Mouse (Mus musculus) yolk sac, embryonic 10.5 days (tissue): Measurements from ENCODE around the gene Zfp523.
A peak's percentile ranks its signal among the peaks of the same experiment; 100 is the strongest.

Experiments used
- DNase-seq: peaks from one replicate; pipeline ENCODE4 v3.0.0-alpha.2; 2017; ENCODE audit warnings: low spot score

Zfp523 gene

DNA sequence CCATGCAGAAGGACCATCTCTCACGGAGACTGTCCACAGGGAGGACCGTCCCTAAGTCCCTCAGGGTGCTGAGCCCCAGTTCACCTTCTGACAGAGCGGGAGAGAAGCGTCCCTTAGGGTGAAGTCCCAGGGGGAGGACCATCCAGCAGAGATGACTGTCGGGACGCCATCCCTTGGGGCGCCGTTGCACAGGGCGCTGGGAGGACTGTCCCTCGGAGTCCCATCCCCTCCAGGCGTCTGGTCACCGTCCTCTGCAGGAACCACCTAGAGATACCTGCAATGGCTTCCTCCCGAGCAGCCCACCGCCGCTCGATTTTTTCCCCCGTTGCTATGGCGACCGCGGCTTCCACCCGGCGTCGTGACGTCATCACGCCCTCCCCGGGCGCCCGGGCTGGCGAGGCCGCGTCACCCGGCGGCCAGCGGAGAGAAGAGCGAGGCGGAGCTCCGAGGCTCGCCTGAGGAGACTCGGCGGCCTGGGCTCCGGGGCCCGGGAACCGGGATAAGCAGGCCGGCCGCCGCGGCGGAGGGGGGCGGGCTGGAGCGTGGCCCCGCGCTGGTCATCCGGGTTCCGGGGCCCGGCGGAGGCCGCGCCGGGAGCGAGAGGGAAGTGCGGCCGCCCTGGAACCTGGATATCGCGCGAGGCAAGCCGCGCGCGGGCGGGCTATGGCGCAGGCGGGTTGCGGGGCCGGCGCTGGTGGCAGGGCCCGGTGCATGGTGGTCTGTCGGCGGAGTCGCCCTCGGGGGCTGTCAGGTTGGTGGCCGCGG lies at the start of gene Zfp523:
Zfp523 (plus strand) TSS at position 355 of the 765 bp plus-strand sequence.
- DNase-seq: peak; percentile 91

DNA sequence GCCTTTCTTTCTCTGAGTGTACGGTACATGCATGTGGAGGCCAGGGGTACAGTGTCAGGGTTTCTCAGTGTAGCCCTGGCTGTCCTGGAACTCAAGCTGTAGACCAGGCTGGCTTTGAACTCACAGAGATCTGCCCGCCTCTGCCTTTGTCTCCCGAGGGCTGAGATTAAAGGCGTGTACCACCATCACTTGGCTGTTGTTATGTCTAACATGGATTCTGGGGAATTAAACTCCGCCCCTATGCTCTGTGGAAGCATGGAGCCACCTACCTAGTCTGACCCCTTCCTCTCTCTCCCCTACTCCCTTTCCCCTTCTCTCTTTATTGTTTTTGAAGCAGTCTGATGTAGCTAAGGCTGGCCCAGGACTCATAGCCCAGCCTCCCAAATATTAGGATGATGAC lies 47.1 kb upstream of the Zfp523 start:
- DNase-seq: no peak

DNA sequence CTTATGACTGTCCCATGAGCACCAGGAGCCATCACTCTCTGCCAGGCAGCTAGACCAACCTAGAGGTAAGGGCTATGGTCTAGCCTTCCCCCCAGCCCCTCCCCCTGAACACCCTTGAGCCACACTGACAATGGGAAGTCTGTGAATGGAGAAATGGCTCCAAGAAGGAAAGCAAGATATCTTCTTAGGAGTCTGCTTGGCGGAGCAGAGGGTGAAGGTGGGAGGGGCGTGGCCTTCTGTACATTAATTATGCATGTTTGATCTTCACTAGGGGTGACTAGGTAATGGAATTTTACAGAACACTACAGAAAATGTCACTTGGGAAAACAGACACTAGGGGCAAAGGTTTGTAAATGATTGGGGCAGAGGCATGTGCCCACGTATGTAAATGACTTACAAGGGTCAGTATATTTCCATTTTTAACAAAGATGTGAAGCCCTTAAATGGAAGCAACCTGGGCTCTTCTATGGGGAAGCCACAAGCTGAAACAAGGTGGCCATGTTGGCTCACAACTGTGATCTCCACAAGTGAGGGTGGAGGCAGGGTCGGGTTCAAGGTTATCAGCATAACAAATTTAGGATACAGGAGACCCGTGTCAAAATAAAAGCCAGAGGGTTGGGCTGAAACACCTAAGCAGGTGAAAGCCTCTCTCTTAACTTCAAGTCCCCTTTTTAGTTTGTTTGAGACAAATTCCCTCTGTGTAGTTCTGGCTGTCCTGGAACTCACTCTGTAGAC lies 46.4 kb upstream of the Zfp523 start:
- DNase-seq: no peak

DNA sequence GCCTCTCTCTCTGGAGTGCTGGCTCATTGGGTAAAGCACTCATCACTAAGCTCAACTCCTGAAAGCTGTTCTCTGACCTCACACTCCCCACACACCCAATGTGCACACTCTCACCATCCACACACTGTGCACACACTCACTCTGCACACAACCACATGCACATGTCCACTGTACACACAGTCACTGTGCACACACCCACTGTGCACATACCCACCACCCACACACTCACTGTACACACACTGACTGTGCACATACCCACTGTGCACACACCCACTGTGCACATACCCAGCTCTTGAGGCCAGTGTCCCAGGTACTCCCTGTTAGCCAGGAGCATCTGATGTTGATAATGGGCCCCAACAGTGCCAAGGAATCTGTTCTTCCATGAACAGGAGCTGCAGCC lies 45.8 kb upstream of the Zfp523 start:
- DNase-seq: no peak

DNA sequence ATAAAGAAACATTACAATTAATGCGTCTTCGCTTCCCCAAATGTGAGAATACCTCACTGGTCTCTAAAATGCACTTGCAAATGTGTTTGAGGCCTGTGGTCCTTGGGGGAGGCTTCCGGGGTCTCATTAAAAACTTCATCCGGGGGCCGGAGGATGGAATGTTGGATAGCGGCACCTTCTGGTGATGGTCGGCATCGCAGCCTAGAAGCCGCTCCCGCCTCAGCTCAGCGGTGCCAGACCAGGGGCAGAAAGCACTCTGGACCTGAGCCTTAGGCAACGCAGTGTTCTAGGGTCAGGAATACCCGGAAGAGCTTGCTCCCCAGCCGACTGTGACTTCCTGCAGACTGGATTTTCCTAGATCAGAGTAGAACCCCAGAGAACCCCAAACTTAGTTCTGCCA lies 43.7 kb upstream of the Zfp523 start:
- peak; percentile 38 for DNase-seq

DNA sequence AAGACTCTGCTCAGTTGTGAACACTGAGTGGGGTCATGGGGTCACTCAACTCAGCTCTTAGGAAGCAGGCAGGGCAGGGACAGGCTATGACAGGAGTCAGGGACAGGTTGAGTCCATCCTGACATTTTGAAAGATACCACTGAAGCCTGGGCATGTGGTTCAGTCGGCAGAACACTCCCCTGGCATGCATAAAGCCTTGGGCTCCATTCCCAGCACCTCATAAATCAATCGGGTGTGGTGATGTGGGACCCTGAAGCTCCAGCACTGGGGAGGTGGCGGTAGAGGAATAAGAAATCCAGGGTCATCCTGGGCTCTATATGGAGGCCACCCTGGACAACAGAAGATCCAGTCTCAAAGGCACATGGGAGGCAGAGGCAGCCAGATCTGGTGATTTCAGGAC lies 41.4 kb upstream of the Zfp523 start:
- DNase-seq: no peak

DNA sequence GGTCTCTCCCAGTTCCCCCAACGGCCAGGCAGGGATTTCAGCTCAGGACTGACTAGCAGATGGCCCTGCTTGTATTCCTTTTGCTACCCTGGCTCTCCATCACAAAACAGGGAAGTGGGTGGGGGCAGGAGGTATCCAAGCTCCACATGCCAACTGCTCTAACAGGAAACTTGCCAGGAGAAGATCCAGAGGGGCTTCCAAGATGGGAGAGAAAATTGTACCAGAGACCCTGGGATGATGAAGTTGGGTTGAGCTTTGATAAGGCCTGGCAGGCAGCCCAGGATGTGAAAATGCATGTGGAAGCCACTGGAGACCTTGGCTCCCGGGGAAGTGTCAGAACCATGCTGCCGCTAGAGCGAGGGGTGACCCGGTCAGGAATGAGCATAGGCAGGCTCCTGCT lies 40.7 kb upstream of the Zfp523 start:
- DNase-seq: no peak

DNA sequence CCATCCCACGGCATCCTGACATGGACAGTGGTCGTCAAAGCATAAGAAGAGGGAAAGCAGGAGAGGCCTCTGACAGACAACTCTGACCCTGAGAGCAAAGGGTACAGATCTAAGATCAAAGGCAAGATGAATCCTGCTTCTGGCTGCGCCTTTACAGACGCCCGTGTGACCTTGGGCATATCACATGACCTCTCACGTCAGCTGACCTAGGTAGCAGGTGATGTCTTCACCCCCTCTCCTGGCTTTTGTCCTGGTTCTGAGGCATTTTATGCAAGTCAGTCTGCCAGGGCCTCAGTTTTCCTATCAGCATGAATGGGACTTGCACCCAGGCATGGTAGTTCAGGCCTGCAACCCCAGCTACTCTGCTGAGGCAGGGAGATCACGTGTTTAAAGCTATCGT lies 38.9 kb upstream of the Zfp523 start:
- no peak for DNase-seq

DNA sequence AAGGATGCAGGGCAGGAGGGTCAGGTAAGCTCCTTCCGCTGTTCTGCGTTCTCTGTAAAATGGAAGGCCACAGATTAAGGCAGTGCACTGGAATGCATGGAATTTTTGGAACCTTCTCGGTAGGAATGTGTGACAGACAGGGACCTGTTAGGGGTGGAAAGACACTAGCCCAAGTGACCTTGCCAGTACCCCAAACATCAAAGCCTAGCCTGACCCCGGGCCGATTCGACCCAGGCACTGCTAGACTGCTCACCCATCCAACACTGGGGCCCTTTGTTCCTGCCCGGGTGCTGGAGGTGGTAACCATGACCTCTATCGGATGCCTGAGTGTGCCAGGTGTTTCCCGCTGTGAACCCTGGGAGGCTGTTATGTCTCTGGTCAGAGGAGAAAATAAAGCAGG lies 38.2 kb upstream of the Zfp523 start:
- DNase-seq: no peak

DNA sequence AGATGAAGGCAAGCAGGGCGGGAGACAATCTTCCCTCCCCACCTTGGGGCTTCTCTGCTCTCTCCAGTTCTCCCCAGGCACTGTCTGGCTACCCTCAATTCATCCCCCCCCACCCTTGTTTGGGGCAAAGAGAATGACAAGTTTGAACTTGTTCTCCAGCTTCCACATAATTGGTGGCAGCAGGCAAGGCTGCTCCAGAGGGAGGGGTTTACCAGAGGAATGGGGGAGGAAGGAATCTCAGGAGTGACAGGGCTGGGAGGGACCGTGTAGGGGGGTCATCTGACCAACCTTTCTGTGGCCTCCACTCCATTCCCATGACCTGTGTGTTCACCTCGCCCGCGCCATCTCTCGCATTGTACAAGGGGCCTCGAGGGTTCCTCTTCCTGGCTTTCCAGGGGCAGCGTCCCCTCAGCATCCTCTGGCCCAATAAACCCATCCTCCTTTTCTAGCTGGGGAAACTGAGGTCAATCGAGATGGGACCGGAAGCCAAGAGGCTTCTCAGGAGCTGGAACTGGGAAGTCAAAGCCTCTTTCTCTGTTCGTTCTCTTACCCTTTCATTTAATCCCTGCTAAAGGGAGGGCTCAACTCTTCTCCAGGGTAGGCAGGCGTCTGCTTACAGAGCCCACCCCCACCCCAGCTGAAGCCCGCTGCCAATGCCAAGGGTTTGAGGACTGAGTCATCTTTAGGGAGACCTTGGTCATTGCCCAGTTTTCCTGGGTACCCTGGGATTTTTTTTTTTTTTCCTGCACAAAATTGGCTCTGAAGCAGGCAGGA lies 36.3 kb upstream of the Zfp523 start:
- no peak for DNase-seq

DNA sequence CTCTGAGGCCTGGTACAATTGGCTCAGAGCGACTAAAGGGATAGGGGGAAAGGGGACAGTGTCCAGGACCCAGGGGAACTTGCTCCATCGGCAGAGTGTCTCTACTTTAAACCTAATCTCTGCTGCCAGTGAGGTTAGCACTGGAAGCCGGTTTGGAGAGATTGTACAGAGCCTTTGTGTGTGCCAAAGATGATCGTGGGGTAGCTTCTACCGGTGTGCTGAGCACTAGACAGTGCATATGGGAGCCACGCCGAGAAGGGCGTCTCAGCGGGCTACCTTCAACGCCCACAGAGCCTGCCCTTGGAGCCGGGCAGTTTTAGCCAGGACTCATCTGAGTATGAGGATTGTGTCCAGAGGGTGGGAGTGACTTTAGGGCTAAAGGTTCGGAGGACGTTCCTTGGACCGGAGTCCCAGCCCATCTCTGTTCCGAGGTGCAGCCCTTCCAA lies 35.7 kb upstream of the Zfp523 start:
- no peak for DNase-seq

DNA sequence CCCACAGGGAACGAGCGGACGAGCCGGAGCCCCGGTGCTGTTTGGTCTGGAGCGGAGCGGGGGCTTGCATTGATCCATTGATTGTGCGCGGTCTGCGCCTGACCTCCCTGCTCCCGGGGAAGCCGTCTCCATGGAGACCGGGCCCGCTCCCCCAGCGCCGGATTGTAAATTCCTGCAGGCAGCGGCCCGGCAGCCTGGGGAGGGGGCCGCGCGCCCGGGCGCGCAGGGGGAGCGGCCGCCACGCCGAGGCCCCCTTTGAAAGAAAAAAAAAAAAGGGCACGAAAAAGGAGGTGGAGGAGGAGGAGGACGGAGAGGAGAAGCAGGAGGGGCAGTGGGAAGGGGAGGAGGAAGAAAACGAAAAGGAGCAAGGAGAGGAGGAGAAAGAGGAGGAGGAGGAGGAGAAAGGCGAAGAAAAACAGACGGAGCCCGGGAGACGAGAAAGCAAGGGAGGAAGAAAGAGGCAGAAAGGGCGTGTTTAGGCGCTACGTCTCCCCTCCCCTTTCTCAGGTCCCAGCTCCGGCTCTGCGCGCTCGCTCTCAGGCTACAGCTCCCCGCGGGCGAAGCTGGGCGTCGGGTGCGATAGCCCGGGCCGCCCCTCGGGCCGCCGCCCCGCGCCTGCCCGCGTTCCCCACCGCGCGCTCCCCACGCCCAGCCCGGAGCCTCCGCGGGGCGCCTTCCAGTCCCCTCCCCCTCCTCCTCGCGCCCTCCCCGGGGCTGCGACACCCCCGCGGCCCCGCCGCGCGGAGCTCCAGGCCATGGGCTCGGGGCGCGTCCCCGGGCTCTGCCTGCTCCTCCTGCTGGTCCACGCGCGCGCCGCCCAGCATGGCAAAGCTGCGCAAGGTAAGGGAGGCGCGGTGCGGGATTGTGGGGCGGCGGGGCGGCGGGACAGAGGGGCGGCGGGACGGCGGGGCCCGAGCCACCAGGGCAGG lies 34.9 kb upstream of the Zfp523 start, which contains the start of gene Scube3:
Scube3 (plus strand) TSS at position 371 of the 929 bp plus-strand sequence.
- peak; percentile 63 for DNase-seq

DNA sequence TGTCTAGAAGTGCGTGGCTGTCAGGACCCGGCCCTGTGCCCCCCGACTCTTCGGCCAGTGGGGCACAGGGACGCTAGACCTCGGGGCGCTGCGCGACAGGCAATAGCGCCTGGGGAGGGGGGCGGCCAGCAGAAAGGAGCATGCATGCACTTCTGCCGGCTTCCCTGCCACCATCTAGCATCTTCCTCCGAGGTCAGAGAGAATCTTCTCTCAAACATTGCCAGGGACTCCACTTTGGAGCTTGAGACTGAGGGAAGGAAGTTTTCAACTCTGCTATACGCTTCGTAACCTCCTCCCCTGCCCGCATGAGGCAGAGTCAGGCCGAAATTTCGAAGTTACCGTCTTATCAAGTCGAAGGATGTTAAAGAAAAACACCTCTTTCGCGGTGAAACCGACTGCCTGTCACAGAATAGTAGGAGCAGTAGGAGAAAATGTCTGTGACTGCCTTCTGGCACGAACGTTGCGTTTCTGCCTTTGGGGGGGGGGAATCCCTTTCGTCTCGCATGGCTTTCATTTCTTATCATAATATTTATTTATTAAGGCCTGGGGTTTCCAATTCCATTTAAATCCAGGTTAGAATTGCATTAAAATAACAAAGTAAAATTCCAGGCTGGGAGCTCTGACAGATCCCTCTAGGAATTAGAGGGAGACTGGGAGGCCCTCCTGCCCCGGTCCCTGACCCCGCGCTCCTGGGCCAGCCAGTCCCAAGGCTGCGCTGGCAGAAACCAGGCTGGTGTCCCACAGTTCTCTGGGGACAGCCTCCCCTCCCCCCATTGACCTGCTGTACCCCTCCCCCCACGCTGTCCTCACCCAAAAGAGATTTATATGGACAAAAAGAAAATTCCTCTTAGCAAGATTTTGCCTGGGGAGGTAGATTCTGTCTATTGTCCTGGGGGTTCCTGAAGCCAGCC lies 34.0 kb upstream of the Zfp523 start:
- no peak for DNase-seq

DNA sequence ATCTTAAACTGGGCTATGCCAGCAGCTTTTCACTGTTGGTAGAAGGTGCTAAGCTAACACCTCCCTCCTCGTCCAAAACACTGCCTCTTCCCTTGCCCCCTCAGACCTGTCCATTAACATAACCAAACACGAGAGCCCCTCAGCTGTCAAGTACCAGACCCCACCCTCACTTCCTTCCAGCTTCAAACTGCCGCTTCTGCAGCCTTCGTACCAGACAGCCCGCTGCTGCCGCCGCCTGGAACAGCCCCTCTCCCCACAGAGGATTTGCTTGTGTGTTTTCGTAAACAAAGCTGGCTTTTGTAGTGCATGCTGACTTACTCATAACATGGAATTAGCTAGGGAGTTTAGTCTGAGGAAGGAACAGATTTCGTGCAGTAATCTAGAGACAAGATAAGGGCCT lies 33.2 kb upstream of the Zfp523 start:
- no peak for DNase-seq

DNA sequence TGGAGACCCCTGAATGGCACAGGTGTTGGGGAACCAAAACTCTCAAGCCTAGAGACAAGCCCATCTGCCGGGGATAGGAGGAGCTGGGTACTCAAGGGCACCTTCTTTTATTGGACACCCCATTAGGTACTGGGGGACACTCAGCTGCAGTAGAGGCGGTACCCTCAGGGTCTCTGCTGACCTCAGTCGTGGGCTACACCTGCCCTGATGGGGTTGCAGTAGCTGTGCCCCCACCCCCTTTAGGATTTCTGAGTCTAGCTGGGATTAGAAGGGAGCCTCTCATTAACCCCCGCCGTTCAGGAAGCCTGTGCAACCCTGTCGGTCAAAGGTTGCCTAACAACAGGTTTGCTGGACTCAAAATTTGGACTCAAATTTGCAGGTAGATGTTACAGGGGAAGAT lies 32.7 kb upstream of the Zfp523 start:
- no peak for DNase-seq

DNA sequence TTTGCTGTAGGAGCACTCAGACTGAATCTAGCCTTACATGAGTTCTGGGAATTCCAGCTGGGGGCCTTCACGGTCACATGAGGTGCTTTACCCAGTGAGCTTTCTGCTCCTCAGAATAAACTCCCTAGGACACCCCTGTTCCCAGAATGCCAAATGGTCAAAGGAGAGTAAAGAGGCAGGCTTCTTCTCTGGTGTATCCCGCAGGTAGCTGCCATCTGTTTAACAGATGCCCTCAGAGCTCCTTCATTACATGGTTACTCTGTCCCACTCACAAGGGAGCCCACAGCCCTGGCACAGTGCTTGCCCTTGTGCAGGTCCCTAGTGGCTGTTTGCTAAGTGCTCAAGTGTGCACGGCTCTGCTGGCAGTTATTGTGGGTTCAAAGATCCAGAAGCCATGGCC lies 28.6 kb upstream of the Zfp523 start:
- no peak for DNase-seq

DNA sequence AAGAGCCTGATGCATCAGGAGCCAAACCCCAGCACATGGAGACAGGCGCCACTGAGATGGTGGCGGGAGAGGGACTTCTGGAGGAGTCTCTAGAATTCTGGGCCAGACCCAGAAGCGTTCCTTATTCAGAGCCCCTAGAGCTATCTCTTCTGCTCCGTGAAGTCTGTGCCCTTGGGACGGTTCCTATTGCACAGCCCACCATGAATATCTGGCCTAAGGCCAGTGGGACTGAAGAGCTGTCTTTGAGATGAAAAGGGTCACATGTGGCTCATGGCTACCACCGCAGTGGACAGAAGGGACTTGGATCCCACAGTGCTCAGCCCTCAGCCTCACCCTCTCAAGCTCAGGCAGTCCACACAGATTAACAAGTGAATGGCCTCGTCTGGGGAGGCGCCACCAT lies 27.2 kb upstream of the Zfp523 start:
- no peak for DNase-seq

DNA sequence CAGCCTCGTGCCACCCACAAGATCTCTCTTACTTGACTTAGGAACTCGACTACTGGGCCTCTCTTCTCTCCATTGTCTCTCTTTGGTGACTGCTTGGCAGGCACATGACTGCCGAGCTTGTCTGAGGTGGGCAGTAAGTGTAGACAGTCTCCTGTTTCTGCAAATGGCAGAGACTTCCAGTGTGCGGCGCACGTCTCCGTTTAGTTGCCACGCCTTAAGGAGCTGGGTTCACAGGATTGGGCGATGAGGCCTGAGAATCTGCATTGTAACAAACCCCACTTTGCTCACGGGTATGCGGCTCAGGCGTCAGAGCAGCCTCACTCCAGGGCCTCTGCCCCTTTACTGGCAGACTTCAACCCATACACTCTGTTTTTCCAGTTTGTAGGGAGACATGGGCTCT lies 26.5 kb upstream of the Zfp523 start:
- DNase-seq: no peak

DNA sequence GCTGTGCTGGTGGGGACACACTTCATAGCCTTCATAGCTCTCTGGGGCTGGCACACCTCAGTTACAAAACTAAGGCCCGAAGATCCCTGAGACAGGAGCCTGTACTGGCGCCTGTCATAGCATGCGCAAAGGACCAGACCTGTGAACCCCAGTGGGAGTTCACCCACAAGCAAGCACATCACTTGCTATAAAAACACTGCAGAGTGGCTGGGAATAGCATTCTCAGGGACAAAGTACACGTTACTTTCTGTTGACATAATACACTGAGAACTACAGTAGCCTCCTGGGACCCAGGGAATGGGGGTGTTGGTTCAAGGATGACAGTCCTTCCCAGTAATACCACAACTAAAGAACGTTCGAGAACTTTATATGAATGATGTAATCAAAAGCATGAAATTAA lies 23.8 kb upstream of the Zfp523 start:
- DNase-seq: no peak

DNA sequence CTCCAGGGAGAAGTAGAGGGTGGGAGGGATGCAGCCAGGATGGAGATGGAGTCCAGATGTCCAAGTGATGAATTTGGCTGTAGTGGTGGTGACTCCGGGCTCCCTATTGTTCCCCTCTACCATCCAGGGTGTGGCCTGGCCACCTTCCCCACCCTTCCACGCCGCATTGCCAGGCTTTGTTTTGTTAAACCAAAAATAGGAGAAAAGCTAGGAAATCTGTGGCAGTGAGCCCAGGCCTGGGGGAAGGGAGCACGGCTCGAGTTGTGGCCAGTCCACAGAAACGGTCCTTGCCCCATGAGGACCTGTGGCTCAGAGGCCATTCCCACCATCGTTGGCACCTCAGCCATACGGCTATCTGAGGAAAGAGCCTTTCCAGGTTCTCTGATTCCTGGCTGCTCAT lies 22.0 kb upstream of the Zfp523 start:
- no peak for DNase-seq

DNA sequence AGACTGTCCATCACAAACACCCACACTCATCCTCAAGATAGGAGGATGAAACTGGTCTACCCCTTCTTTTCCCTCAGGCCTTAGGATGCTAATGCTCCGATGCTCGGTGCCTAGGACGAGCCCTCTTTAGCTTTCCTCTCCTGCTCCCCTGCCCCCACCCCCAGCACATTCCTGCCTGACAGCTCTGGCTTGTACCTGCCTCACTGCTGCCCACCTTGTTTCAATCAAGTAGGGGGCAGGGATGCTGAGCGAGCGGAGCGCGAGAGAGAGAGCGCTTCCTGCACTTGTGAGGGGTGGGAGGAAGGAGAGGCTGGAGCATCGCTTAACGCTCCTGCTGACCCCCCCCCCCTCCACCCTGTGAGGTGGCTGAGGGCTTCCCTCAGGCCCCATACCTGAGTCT lies 16.6 kb upstream of the Zfp523 start:
- no peak for DNase-seq
